Mouse (Mus musculus): ENCODE data around the gene Nhs. TPM values are rescaled to one million over a fixed set of nuclear protein-coding genes. Genes with fewer than 3 reads are reported as not detected.

Nhs gene
- 0.38 and 0.55 TPM in 2 replicates for polyA plus RNA-seq (2021; fragmentation: Nextera tagmentation)
- long read RNA-seq, experiment 1, partial matches to known transcripts: 1 of 2 reads
- long read RNA-seq, experiment 1, other reads (novel, unspliced or antisense): 1 of 2 reads
- long read RNA-seq, experiment 2: 0 reads

DNA sequence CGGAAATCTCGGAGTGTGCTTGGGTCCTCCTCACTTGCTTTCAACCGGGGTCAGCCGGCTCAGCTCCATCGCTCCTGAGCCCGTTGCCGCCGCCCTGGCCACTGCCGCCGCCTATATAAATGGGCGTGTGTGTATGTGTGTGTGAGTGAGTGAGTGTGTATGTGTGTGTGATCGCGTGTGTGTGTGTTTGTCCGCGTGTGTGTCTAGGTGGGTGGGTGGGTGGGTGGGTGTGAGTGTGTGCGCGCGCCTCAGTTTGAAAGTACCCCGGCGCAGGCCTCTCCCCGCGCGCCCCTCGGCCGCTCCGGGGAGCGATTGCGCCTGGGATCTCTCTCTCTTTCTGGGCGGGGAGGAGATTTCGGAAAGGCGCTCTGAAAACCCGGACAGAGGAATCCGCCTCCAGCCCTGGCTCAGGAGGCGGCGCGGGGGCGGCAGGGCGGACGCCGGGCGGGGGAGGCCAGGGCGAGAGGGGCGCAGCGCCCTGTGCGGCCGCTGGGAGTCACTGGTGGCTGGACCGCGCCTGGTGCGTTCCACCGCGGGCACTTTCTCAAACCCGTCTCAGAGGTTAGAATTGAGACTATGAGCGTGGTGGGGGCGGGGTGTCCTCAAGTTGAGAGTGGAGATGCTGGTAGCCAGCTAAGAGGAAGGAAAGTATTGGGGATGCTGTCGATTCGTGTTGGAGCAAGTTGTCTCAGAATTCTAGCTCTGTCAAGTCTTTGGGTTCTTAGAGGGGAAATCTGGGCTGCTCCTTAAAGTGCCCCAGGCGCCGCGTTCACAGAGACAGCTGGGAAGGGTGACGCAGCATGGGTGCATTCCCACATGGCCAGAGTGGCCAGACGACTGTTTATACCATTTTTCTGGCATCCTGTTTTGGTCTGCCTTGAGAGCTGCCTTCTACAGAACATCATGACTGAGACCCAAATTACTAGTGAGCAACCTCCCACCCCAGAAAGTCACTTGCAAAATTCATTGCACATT, at the start of gene Nhs:
Gene Nhs (minus strand): TSS at position 94 of the 975 bp plus-strand sequence.

All from left cerebral cortex, adult 6 months (tissue).